Mouse (Mus musculus) frontal cortex, postnatal 14 days (tissue): Measurements from ENCODE around the gene Chd2.
A peak's percentile ranks its signal among the peaks of the same experiment; 100 is the strongest.

ENCODE experiments used
- DNase-seq, 2 experiments: peaks; one replicate each; pipeline ENCODE4 v3.0.0; 2022; ENCODE audit warnings: low spot score in 2 of 2

Gene Chd2

DNA sequence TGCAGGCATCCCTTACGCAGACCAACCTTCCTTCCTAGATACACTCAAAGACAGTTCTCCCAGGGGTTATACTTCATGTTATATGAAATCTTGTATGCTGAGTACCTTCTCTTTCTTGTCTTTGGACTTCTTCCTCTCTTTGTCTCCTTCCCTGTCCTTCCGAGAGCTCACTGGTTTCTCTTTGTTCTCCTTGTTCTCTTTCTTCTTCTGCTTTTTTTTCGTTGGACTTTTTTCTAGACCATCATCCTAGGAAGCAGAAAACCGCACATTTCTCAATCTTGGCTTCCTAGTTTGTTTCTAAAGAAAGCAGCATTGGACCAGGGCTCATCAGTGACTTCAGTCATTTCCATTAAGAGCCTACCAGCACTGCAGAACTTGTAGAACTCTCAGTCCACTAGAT lies 90.0 kb downstream of the Chd2 start:
- DNase-seq, result no peak

DNA sequence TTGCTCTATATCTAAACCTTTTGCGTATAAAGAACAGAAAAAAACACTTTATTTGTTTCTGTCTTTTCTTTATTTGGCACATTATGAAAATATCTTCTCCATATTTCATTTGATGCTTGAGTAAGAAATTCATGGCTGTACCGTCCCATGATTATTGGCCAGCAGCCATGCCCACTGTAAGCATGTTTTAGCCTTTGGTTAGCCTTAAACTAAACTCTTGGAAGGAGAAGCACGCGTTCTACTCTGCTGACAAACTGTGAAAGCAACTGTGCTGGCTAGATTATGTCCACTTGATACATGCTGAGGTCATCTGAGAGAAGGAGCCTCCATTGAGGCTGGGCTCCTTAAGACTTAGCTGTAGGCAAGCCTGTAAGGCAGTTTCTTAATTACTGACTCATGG lies 99.4 kb downstream of the Chd2 start:
- DNase-seq, result no peak

DNA sequence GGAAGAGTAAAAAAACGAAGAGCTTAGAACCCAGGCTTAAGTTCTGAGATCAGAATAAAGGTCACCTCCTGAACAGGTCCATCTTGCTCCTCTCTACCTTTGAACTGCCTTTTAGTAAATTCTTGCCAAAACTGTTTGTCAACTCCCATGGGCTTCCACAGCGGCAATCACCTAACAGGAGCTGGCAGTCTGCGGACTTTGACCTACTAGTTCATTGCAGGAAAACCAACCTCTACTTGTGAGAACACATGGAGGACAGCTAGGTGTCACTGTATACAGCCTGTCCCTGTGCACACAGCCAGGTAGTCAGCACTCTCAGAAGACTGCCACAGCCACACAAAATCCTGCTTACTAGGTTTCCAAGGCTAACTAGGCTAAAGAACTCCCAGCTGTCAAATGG lies 99.8 kb downstream of the Chd2 start:
- no peak for DNase-seq

DNA sequence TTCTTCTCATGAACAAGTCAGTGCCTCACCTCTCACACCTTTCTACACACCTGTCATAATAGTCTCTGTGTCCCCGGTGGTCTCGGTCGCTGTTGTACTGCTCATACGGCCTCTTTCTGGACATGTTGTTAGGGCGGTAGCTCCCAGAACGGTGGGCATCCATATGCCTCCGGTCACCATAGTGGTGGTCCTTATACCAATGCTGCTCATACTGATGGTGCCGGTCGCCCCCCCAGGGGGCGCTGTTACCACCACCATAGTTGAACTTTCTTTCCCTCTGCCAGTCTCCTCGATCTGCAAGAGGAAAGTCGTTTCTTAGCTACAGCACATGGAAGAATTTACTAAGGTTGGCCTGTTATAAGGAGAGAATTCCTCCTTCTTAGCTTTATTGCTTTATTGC lies 105.9 kb downstream of the Chd2 start:
- DNase-seq, result no peak

DNA sequence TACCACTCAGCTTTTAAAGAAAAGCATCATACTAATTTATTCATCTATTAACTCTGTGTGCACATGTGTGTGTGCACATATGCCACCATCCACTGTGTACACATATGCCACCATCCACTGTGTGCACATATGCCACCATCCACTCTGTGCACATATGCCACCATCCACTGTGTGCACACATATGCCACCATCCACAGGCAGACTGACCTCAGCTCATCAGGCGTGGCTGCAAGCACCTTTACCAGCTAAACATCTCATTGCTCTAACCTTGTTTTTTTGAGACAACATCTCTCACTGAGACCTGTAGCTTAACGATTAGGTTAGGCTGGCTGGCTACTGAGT lies 107.3 kb downstream of the Chd2 start:
- no peak for DNase-seq

DNA sequence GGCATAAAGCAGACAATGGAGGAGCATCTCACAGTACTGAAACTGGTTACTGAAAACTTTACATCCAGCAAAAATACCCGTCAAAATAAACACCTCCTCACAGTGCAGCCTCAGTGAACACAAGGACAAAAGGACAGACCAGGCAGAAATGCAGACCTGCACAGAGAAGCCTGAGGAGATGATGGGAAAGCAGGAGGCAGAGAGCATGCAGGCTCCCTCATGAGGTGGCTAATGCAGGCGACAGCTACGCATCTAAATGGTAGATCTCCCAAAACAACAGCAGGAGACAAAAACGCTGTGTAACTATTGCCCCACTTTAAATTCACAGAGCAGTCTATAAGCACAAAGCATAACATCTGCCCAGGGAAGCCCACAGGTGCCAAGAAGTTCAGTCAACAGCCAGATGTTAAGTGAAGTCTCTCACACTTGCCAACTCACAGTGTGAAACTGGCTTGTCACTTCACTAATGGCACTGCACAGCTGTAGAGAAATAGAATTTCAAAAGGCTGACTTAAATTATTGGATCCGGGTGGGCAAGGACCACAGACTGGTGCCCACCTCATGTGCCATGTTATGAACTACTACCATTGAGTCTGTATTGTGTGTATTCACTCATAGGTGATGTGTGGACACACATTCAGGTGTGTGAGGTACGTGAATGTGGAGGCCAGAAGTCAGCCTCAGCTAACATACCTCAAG lies 107.8 kb downstream of the Chd2 start:
- no peak for DNase-seq

DNA sequence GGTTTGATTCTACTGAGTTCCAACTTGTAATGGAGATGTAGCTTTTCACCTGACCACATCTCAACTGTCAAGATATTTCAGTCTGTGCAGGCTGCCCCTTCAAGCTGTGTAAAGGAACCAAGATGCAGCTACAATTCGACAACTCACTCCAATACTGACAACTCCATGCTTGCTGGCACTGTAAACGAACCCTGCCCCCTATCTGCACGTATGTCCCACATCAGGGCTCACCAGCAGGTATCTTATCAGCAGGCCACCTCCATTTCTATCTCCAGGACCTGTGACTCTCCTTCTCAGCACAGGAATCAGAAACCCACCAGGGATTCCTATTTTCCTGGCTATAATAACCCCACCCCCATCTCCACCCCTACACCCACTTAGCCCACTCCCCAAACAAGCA lies 113.1 kb downstream of the Chd2 start:
- DNase-seq, result no peak

DNA sequence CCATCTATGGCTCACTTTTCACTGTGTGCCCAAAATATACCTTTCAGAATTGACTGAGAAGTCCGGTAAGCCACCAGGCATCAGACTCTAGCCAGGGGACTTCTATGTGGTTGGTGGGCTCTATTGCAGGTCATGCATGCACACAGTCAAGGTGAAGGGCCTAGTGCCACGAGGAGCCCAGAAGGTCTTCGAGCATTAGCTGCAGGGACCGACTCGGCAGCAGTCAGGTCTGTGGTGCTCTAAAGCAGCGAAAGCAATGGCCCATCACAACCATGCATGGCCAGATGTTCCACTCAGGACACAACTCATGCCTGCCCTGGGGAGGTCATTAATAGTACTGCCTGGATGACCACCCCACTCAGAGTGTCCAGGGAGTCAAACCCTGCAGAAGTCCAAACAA lies 113.8 kb downstream of the Chd2 start:
- no peak for DNase-seq

DNA sequence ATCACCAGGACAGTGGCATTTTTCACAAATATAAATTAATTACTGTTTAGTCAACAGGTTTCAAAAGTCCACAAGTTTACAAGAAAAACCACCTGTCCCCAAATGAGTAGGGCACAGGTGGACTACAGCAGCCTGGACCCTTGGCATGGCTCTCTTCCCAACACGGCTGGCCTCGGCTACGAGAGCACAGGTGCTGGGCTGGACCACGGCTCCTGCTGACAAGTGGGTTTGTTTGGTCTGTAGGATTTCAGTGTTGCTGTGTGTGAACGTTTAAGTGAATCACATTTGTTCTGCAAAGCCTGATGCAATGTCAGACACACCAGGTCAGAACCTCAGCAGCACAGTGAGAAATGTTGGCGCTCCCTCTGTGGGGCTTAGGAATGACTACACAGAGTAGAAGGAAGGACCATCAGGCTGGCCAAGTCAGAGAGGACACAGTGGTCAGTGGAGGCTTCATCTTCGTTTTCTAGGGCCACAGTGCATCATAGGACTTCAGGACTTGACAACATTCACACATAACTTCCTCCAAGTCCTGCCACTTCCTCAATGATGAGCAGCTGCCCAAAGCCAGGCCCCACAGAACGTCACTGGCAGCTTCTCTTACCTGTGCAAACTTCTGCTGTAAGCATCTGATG lies 114.8 kb downstream of the Chd2 start:
- DNase-seq, result no peak

DNA sequence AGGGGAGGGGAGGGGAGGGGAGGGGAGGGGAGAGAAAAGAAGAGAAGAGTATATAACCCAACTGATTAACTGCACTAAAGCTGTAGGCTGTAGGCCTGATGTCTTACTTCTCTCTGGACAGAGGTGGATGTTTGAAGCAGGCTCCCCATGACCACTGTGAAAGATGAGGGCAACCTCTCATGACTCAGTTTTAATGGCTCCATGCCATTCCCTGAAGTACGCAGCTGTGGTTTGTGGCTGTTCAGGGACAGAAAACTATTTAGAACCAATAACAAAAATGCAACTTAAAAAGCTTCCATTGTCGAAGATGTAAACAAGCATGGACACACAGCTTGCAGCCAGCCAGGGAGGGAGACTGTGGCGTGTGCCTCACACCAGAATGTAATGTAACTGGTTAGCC lies 115.4 kb downstream of the Chd2 start:
- no peak for DNase-seq

DNA sequence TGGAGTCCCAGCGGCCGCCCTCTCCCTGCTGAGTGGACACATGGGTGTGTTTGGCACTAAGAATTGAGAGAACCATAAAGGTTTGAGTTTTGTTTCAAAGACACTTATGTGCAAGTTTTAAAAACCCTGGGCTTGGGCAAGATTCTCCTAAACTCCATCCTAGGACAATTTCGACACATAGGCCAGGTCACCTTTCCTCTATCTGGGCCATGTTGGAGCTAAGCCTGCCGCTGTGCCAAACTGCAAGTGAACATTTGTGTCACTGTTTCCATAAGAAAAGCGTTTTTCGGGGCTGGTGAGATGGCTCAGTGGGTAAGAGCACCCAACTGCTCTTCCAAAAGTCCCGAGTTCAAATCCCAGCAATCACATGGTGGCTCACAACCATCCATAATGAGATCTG lies 116.2 kb downstream of the Chd2 start:
- no peak for DNase-seq

DNA sequence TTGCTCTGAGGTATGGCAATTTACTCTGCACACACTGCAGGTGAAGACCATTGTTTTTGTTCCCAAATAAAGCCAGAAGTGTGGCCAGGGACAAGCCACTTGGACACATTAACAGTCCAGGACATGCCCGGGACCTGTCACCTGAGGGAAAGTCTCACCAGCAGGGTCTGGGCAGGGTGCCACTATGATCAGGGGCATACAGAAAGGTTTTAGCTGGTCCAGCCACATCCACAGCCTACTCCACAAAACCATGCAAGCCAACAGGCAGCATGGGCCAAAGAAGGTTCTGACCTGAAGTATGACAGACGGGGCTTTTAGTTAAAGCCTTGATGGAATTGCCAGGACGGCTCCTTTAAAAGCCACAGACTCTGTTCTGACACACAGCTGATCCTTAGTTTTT lies 116.9 kb downstream of the Chd2 start:
- no peak for DNase-seq

DNA sequence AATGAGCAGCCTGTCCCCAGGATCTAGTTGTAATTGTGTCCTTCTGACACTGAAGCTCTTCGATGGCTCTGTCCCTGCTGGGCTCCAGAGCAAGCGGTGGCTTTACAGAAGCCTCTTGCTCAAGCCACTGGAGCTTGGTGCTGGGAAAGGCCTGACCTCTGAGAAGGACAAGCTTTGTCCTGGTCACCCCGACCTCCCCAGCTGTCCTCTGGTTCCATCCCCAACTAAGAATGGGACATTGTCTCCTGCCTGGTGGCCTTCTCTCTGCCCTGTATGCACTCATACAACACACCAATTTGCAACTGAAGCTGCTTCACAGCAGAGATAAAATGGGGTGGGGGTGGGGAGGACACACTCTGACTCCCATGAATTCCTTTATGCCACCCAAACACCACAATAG lies 117.4 kb downstream of the Chd2 start:
- DNase-seq, result no peak

DNA sequence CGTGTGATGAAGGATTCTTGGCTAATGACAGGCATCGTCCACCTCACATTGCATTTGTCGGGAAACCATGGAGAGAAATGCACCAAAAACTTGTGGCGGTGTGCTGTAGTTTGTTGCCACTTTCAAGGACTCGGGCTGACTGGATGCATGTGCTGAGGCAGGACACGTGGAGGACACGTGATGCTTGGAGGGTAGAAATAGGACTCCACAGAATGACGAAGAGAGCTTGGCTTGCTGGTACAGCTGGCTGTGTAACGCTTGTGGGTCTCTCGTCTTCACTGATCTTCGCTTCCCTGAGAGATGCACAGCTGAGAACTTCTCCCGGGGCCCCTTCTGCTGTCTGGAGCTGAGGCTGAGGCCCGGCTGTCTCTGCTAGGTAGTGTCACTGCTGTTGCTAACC lies 118.4 kb downstream of the Chd2 start:
- DNase-seq, result no peak

DNA sequence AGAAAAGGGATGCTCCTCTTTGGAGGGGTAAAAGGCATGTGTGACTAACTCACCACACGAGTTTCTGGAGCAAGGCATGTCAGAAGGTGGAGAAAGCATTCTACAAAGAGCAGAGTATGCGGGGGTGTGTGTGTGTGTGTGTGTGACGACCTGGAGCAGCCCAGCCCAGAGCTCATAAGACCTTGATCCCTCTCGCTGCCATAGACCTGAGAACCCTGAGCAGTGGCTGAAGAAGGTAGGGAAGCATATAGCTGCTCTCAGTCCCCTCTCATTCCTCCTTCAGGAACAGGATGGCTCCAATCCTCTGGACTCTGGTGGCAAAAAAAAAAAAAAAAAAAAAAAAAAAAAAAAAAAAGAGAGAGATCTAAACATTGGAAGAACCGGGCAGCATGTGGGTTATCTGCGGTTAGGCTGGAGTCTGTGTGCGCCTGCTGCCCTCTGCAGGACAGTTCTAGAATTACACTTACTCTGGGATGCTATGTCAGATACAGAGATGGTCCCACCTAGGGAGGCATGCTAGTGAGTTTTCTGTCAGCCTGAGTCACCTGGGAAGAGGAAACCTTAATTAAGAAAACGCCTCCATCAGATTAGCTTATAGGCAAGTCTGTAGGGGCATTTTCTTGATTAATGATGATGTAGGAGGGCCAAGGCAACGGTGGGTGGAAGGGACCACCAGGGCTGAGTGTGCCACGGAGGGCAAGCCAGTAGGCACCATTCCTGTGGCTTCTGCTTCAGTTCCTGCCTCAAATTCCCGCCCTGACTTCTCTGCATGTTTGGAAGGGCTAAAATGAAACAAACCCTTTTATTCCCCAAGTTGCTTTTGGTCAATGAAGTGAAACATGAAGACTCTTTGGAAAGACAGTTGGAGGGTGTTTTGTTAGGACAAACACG lies 119.2 kb downstream of the Chd2 start:
- DNase-seq, result peak; percentile 70 to 86

DNA sequence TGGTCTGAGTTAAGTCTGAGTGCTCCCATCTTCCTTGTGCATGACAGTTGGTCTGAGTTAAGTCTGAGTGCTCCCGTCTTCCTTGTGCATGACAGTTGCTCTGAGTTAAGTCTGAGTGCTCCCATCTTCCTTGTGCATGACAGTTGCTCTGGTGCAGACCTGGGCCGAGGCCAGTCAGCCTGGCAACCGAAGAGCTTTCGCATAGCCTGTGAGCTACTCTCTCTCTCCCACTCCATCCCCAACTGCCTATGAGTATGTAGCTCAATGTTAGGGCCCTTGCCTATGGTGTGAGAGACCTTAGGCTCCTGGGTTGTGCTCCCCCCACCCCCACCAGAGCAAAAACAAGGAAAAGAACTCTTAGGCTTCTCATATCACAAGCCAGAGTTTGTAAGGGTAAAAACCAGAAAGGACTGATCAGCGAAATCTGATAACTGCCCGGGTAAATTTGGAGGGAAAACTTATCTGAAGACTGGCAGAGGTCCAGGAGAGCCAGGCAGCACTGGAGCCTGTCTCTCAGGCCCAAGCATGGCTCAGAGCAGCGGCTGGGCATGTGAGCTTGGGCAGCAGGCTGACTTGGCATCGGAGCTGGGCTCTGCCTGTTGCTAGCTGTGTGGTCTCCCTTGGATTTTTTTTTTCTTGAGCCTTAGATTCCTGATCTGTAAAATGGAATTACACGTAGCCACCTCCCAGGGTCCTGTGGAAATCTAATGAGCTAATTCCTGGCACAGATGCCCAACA lies 120.2 kb downstream of the Chd2 start:
- no peak for DNase-seq

DNA sequence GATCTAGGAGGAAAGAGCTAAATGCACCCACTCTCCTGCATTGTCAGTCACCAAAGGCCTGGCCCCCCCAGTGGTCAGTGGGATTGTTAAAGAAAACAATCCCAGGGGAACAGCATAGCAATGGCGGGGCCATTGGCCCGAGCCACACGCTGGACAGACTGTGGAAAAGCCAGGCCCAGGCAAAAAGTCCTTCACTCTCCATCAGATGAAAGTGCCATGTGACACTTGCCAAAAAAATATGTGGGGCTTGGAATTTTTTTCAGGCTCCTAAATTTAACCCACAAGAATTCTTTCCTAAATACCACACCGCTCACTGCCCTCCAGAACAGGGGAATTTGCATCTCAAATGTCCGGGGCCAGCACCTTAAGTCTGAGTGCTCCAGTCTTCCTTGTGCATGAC lies 120.8 kb downstream of the Chd2 start:
- no peak for DNase-seq

DNA sequence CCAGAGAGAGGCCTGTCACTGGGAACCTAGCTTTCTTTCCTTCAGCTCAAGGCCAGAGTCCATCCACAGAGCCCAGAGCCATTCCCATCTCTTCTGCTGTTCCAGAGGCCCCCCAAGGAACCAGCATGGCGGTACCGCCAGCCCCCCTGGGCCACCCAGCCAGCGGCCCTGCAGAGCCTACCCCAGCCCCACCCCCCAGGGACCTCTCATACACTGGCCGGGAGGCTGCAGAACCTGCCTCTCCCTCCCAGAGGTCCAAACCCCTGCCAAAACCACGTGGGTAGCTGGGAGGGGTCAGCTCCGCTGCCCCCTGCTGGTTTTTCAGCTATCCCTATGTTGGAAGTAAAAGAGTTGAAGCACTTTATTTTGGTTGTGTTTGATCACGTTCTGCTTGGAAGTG lies 122.3 kb downstream of the Chd2 start:
- DNase-seq, result peak in 1 of 2 experiments; percentile 4

DNA sequence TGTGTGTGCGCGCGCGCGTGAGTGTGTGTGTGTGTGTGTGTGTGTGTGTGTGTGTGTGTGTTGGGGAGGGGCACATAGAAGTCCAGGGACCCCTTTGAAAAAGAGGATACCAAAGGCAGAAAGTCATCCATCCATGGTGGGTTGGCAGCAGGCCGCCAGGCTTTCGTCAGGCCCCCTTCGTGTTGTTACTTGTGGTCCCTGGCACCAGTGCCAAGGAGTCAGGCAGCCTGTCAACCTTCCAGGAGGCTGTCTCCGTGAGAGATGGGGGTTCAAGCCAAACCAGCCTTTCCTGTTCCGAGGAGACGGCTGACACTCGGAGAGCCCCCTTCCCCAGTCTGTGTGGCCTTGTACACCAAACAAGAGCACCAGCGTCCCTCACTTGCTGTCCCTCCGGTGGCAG lies 127.4 kb downstream of the Chd2 start:
- peak in 1 of 2 experiments; percentile 4 for DNase-seq

DNA sequence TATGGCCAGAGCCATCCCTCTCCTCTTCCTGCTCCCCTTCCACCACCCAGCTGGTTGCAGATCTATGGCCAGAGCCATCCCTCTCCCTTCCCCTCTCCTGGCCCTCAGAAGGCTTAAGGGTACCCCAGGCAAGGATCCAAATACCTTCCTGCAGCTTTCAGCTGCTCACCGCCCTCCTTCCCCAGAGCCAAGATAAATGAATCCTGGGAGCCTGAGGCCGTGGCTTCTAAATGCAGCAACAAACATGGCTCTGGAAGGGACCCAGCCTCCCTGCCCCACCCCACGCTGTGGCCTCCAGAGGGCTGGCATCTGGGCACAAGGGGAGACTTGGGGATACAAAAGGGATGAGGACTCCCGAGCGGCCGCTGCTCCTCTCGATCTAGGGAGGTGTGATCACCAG lies 129.2 kb downstream of the Chd2 start:
- peak in 1 of 2 experiments; percentile 3 for DNase-seq

DNA sequence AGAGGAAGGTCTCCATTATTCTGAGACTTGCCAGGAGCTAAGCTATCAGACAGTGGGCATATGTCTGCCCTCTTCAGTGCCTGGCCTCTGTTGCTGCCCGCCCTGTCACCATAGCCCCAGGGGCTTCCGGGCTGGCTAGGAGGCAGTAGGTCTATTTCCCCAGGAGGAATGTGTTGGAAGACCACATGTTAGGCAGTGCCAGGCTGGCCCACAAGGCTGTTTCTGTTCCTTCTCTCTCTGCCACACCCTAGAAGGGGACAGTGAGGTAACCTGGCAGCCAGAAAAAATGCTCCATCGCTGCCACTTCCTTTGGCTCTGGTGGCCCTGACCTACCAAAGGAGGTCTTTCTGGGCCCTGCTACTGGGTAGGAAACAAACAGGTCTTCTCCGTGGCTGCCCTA lies 129.6 kb downstream of the Chd2 start:
- peak in 1 of 2 experiments; percentile 5 for DNase-seq

DNA sequence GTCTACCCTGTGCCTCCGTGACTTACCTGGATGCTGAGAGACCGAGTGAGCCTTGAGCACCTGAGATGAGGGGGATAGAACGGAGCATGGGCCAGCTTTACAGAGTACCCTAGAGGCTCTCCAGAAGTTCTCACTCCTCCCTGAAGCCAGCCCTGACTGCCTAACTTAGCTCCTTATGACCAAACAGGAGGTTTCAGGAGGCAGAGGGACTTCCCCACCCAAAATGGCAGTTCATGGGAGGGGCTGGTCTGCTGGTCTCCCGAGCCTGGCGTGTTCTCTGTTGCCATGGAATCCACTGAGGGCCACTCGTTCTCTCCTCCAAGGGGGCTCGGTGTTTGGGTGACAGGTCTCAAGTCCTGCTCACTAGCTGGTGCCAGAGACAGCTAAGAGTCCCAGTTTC lies 130.1 kb downstream of the Chd2 start:
- peak in 1 of 2 experiments; percentile 3 for DNase-seq
